Mouse (Mus musculus) hindbrain, postnatal 0 days (tissue): ENCODE measurements around the gene Cadm3. TPM values are rescaled to one million over a fixed set of nuclear protein-coding genes. Genes with fewer than 3 reads are reported as not detected.

ENCODE experiments used
- polyA plus RNA-seq: library from polyadenylated mRNA; unstranded; fragments of >200 nt; fragmentation: Nextera tagmentation; extraction: Ambion mirVana; gene quantifications from 2 replicates; pipeline ENCODE4 v1.2.1, GENCODE M21; 2015
- total RNA-seq: library from RNA; depleted of rRNA; stranded (reverse); fragments of >200 nt; gene quantifications from 2 replicates; pipeline ENCODE4 v1.2.3, GENCODE M21; 2014; rRNA removed

Gene Cadm3
- total and polyA plus RNA-seq, 2 experiments from 2014 or later: 52.5 to 533 TPM

Other genes with a start within 250 kb of the Cadm3 start
- not detected in 2 replicates for gene Olfr1408, start 230.3 kb downstream of the Cadm3 start, total RNA-seq
- gene Olfr1408, start 230.3 kb downstream of the Cadm3 start, polyA plus RNA-seq: not detected in 2 replicates
- gene Olfr1406, start 177.1 kb downstream of the Cadm3 start, total RNA-seq: not detected in 2 replicates
- not detected in 2 replicates for gene Olfr1406, start 177.1 kb downstream of the Cadm3 start, polyA plus RNA-seq
- gene Olfr218, start 169.9 kb downstream of the Cadm3 start, total RNA-seq: not detected in 2 replicates
- not detected in 2 replicates for gene Olfr218, start 169.9 kb downstream of the Cadm3 start, polyA plus RNA-seq
- not detected in 2 replicates for gene Olfr1404, start 155.3 kb downstream of the Cadm3 start, total RNA-seq
- not detected in 2 replicates for gene Olfr1404, start 155.3 kb downstream of the Cadm3 start, polyA plus RNA-seq
- not detected in 2 replicates for gene Fcer1a, start 140.5 kb downstream of the Cadm3 start, total RNA-seq
- gene Fcer1a, start 140.5 kb downstream of the Cadm3 start, polyA plus RNA-seq: not detected in 2 replicates
- gene Olfr418, start 101.7 kb downstream of the Cadm3 start, total RNA-seq: not detected in 2 replicates
- gene Olfr418, start 101.7 kb downstream of the Cadm3 start, polyA plus RNA-seq: 0.03 TPM in 1 of 2 replicates, not detected in the other
- not detected in 2 replicates for gene Mptx2, start 89.9 kb downstream of the Cadm3 start, total RNA-seq
- gene Mptx2, start 89.9 kb downstream of the Cadm3 start, polyA plus RNA-seq: not detected in 2 replicates
- 51.7 and 55.2 TPM in 2 replicates for gene Ackr1, start 33.9 kb downstream of the Cadm3 start, total RNA-seq
- 18.7 and 21.5 TPM in 2 replicates for gene Ackr1, start 33.9 kb downstream of the Cadm3 start, polyA plus RNA-seq
- gene Aim2, start 16.8 kb downstream of the Cadm3 start, total RNA-seq: 1.6 and 19.1 TPM in 2 replicates
- gene Aim2, start 16.8 kb downstream of the Cadm3 start, polyA plus RNA-seq: 1.4 and 1.9 TPM in 2 replicates
- gene Ifi206, start 123.3 kb upstream of the Cadm3 start, total RNA-seq: 0.07 and 0.21 TPM in 2 replicates
- gene Ifi206, start 123.3 kb upstream of the Cadm3 start, polyA plus RNA-seq: 0.05 TPM in 1 of 2 replicates, not detected in the other
- gene Ifi214, start 168.3 kb upstream of the Cadm3 start, total RNA-seq: not detected in 2 replicates
- not detected in 2 replicates for gene Ifi214, start 168.3 kb upstream of the Cadm3 start, polyA plus RNA-seq
- 0.14 TPM in 1 of 2 replicates, not detected in the other for gene Ifi213, start 231.6 kb upstream of the Cadm3 start, total RNA-seq
- gene Ifi213, start 231.6 kb upstream of the Cadm3 start, polyA plus RNA-seq: 0.09 and 0.18 TPM in 2 replicates